Mouse (Mus musculus): ENCODE measurements around the gene Faf2. TPM values are rescaled to one million over a fixed set of nuclear protein-coding genes. Genes with fewer than 3 reads are reported as not detected.

Gene Faf2
- polyA plus RNA-seq (2012; rRNA removed) (9.5 and 11.0 TPM in 2 replicates), polyA plus RNA-seq (2014; fragmentation: Nextera tagmentation; extraction: Ambion mirVana) (31.2 and 36.9 TPM in 2 replicates)

- H3K9me3 ChIP-seq (ENCODE audit: control insufficient read depth, low read length): no peaks in the 10 kb centered on the region
- peaks cover 9 to 12% of the 10 kb centered on the region in 2 experiments for H3K4me1 ChIP-seq (replicated peaks; ENCODE audit: control insufficient read depth in 2 of 2, insufficient read depth in 2 of 2, low read length in 1 of 2)
- TF ChIP-seq CTCF (IDR thresholded peaks at IDR 0.05; ENCODE audit: low read depth): peak; percentile 99
- TF ChIP-seq EP300 (IDR thresholded peaks at IDR 0.05; ENCODE audit: low read depth): no peak
- peak within 1 kb of the TSS; percentile 81 for H3K4me2 ChIP-seq (ENCODE audit: low read depth)
- H3K36me3 ChIP-seq (replicated peaks; ENCODE audit: control insufficient read depth, insufficient read depth, low read depth): no peaks in the 10 kb centered on the region
- WGBS (ENCODE audit: insufficient replicate concordance): 9% methylated on average over 44 of the region's 44 CpGs
- no peaks in the 10 kb centered on the region for H3K27me3 ChIP-seq (ENCODE audit: control insufficient read depth, insufficient read depth, low read length)
- peak within 1 kb of the TSS; percentile 87 to 88 for H3K4me3 ChIP-seq (ENCODE audit: insufficient read depth in 1 of 2, low read depth in 2 of 2, low read length in 2 of 2)
- H3K27ac ChIP-seq: peak within 1 kb of the TSS; percentile 59
- peak; percentile 90 to 92 (median 91) for DNase-seq (ENCODE audit: low read depth in 3 of 3, low spot score in 3 of 3)
- peak; percentile 99 for ATAC-seq (ENCODE audit: insufficient read depth)
- peak within 1 kb of the TSS; percentile 95 for H3K9ac ChIP-seq (replicated peaks)
These were observed at the start of gene Faf2 for GRCm38 (mm10) chr13:54621155-54621932. Gene Faf2, plus strand, starts transcription at chr13:54621784.

GRCm38 (mm10) chr13:54572621-54573020 is 49.0 kb upstream of the Faf2 start:
- Histone ChIP-seq H3K36me3 (replicated peaks; ENCODE audit: control insufficient read depth, insufficient read depth, low read depth) (no peaks in the 10 kb centered on the region), H3K4me3 (ENCODE audit: insufficient read depth in 1 of 2, low read depth in 2 of 2, low read length in 2 of 2) (no peak overlapping the region), H3K27ac (no peak overlapping the region), H3K4me1 (replicated peaks; ENCODE audit: control insufficient read depth in 2 of 2, insufficient read depth in 2 of 2, low read length in 1 of 2) (peaks cover 5 to 10% of the 10 kb centered on the region in 2 experiments; a peak in 3 of 4 replicates), H3K27me3 (ENCODE audit: control insufficient read depth, insufficient read depth, low read length) (no peaks in the 10 kb centered on the region; the same call in 1 of the 2 replicates), H3K9me3 (ENCODE audit: control insufficient read depth, low read length) (no peaks in the 10 kb centered on the region), H3K9ac (replicated peaks) (no peak overlapping the region), H3K4me2 (ENCODE audit: low read depth) (no peak overlapping the region)
- WGBS (ENCODE audit: insufficient replicate concordance): 62% methylated on average over 4 of the region's 4 CpGs
- no peak for DNase-seq (ENCODE audit: low read depth in 3 of 3, low spot score in 3 of 3)
- ATAC-seq (ENCODE audit: insufficient read depth): no peak
- no peak for TF ChIP-seq EP300 (IDR thresholded peaks at IDR 0.05; ENCODE audit: low read depth)
- no peak for TF ChIP-seq CTCF (IDR thresholded peaks at IDR 0.05; ENCODE audit: low read depth)

GRCm38 (mm10) chr13:54574854-54575481 is 46.6 kb upstream of the Faf2 start, which contains the start of gene Arl10:
Gene Arl10, plus strand, starts transcription at chr13:54575015.
- ATAC-seq (ENCODE audit: insufficient read depth) (peak; percentile 75), DNase-seq (ENCODE audit: low read depth in 3 of 3, low spot score in 3 of 3) (no peak)
- peak; percentile 30 for TF ChIP-seq CTCF (IDR thresholded peaks at IDR 0.05; ENCODE audit: low read depth)
- no peak for TF ChIP-seq EP300 (IDR thresholded peaks at IDR 0.05; ENCODE audit: low read depth)
- Histone ChIP-seq H3K36me3 (replicated peaks; ENCODE audit: control insufficient read depth, insufficient read depth, low read depth) (no peaks in the 10 kb centered on the region), H3K27ac (no peak within 1 kb of the TSS), H3K4me2 (ENCODE audit: low read depth) (peak within 1 kb of the TSS; percentile 94), H3K9me3 (ENCODE audit: control insufficient read depth, low read length) (no peaks in the 10 kb centered on the region), H3K4me3 (ENCODE audit: insufficient read depth in 1 of 2, low read depth in 2 of 2, low read length in 2 of 2) (peak within 1 kb of the TSS; percentile 64 to 79), H3K4me1 (replicated peaks; ENCODE audit: control insufficient read depth in 2 of 2, insufficient read depth in 2 of 2, low read length in 1 of 2) (peaks cover 5 to 6% of the 10 kb centered on the region in 2 experiments; a peak in 3 of 4 replicates), H3K9ac (replicated peaks) (peak within 1 kb of the TSS; percentile 72), H3K27me3 (ENCODE audit: control insufficient read depth, insufficient read depth, low read length) (no peaks in the 10 kb centered on the region; the same call in 1 of the 2 replicates)
- WGBS (ENCODE audit: insufficient replicate concordance): under 1% methylated on average over 53 of the region's 55 CpGs

- TF ChIP-seq CTCF (IDR thresholded peaks at IDR 0.05; ENCODE audit: low read depth): no peak
- no peak for TF ChIP-seq EP300 (IDR thresholded peaks at IDR 0.05; ENCODE audit: low read depth)
- H3K27me3 ChIP-seq (ENCODE audit: control insufficient read depth, insufficient read depth, low read length): no peaks in the 10 kb centered on the region; the same call in 1 of the 2 replicates
- no peaks in the 10 kb centered on the region for H3K9me3 ChIP-seq (ENCODE audit: control insufficient read depth, low read length)
- H3K9ac ChIP-seq (replicated peaks): peak overlapping the region; percentile 72
- no peaks in the 10 kb centered on the region for H3K36me3 ChIP-seq (replicated peaks; ENCODE audit: control insufficient read depth, insufficient read depth, low read depth)
- H3K27ac ChIP-seq: no peak overlapping the region
- H3K4me1 ChIP-seq (replicated peaks; ENCODE audit: control insufficient read depth in 2 of 2, insufficient read depth in 2 of 2, low read length in 1 of 2): peaks cover 5 to 6% of the 10 kb centered on the region in 2 experiments; a peak in 3 of 4 replicates
- 6% methylated on average over 19 of the region's 19 CpGs for WGBS (ENCODE audit: insufficient replicate concordance)
- DNase-seq (ENCODE audit: low read depth in 3 of 3, low spot score in 3 of 3) (no peak), ATAC-seq (ENCODE audit: insufficient read depth) (no peak)
- peak overlapping the region; percentile 64 to 79 for H3K4me3 ChIP-seq (ENCODE audit: insufficient read depth in 1 of 2, low read depth in 2 of 2, low read length in 2 of 2)
- peak overlapping the region; percentile 94 for H3K4me2 ChIP-seq (ENCODE audit: low read depth)
These were observed 46.1 kb upstream of the Faf2 start for GRCm38 (mm10) chr13:54575489-54575888.

Measured in liver, embryonic 14.5 days (tissue).